Mouse (Mus musculus) G1E (cell line): Measurements from ENCODE around the gene Bbs4.

Experiments used
- CTCF ChIP-seq: IDR thresholded peaks from 2 replicates; pipeline ENCODE4 v1.5.1; 2012; ENCODE audit warnings: low read depth, low read length, inconsistent platforms, mixed read lengths
- GATA1 ChIP-seq: IDR thresholded peaks from 2 replicates; pipeline ENCODE4 v1.6.1; 2012; ENCODE audit warnings: borderline replicate concordance, low read length, inconsistent platforms, mixed read lengths
- TAL1 ChIP-seq: conservative IDR thresholded peaks from 2 replicates; pipeline ENCODE4 v1.6.1; 2012; ENCODE audit warnings: low read depth, low read length, inconsistent platforms, mixed read lengths

GRCm38 (mm10) chr9:59278694-59279093, 74.6 kb downstream of the Bbs4 start:
- TF ChIP-seq CTCF (no peak), TAL1 (no peak), GATA1 (no peak)
